Mouse (Mus musculus) heart, postnatal 0 days (tissue): ENCODE measurements around the gene Sh3bp5. TPM values are rescaled to one million over a fixed set of nuclear protein-coding genes. Genes with fewer than 3 reads are reported as not detected.

Source experiments
- ATAC-seq: fragments of 200-750 bp; cut with Nextera tagmentation; 2 replicates; pipeline ENCODE4 v1.8.0; 2017; ENCODE audit warnings: low read depth, moderate number of reproducible peaks, moderate library complexity; ENCODE audit not compliant: insufficient read depth
- DNase-seq: peaks from one replicate; pipeline ENCODE4 v3.0.0-alpha.2; 2016; ENCODE audit warnings: low spot score
- H3K27ac ChIP-seq: fragments of 300-500 bp; sonication (generic); 2 replicates; pipeline ENCODE4 v1.5.1; 2014; ENCODE audit warnings: low read depth, mild to moderate bottlenecking
- H3K27me3 ChIP-seq: fragments of 300-500 bp; sonication (generic); 2 replicates; pipeline ENCODE4 v1.6.1; 2014; ENCODE audit warnings: low read length, mixed read lengths; ENCODE audit not compliant: control insufficient read depth, insufficient read depth
- H3K36me3 ChIP-seq: fragments of 300-500 bp; sonication (generic); replicated peaks from 2 replicates; pipeline ENCODE4 v1.6.1; 2014; ENCODE audit warnings: low read length, mixed read lengths; ENCODE audit not compliant: control insufficient read depth, insufficient read depth
- H3K4me1 ChIP-seq: fragments of 300-500 bp; sonication (generic); 2 replicates; pipeline ENCODE4 v1.6.1; 2014; ENCODE audit warnings: antibody characterized with exemption; ENCODE audit not compliant: control insufficient read depth, insufficient read depth
- H3K4me2 ChIP-seq: fragments of 300-500 bp; sonication (generic); 2 replicates; pipeline ENCODE4 v1.6.1; 2014; ENCODE audit warnings: low read depth, mild to moderate bottlenecking, low read length, moderate library complexity
- H3K4me3 ChIP-seq: fragments of 300-500 bp; sonication (generic); 2 replicates; pipeline ENCODE4 v1.5.1; 2014; ENCODE audit warnings: low read depth, low read length
- H3K9ac ChIP-seq: fragments of 300-500 bp; sonication (generic); replicated peaks from 2 replicates; pipeline ENCODE4 v1.6.1; 2014; ENCODE audit warnings: low read depth, low read length, mixed read lengths
- H3K9me3 ChIP-seq: fragments of 300-500 bp; sonication (generic); replicated peaks from 2 replicates; pipeline ENCODE4 v1.6.1; 2016; ENCODE audit warnings: low read length; ENCODE audit not compliant: control insufficient read depth
- CTCF ChIP-seq: IDR thresholded peaks from 2 replicates; pipeline ENCODE4 v1.5.1; 2016; ENCODE audit warnings: antibody characterized with exemption, control low read depth, low read depth
- EP300 ChIP-seq: IDR thresholded peaks from 2 replicates; pipeline ENCODE4 v1.6.1; 2016; ENCODE audit warnings: antibody characterized with exemption, low read depth
- WGBS: fragments of 180-500 bp; shearing (Covaris S2); extraction: QIAGEN DNeasy Blood & Tissue Kit; methylation state at CpG from one replicate; pipeline ENCODE4 v1.1.7; 2014; 5-methylcytosine and 5-hydroxymethylcytosine counted together
- polyA plus RNA-seq: library from polyadenylated mRNA; unstranded; fragments of >200 nt; fragmentation: Nextera tagmentation; extraction: Ambion mirVana; gene quantifications from 2 replicates; pipeline ENCODE4 v1.2.1, GENCODE M21; 2015
- total RNA-seq: library from RNA; depleted of rRNA; stranded (reverse); fragments of >200 nt; gene quantifications from 2 replicates; pipeline ENCODE4 v1.2.3, GENCODE M21; 2014; ENCODE audit warnings: low replicate concordance

Sh3bp5 gene
- total and polyA plus RNA-seq, 2 experiments from 2014 or later = 10.2 to 43.4 TPM

DNA sequence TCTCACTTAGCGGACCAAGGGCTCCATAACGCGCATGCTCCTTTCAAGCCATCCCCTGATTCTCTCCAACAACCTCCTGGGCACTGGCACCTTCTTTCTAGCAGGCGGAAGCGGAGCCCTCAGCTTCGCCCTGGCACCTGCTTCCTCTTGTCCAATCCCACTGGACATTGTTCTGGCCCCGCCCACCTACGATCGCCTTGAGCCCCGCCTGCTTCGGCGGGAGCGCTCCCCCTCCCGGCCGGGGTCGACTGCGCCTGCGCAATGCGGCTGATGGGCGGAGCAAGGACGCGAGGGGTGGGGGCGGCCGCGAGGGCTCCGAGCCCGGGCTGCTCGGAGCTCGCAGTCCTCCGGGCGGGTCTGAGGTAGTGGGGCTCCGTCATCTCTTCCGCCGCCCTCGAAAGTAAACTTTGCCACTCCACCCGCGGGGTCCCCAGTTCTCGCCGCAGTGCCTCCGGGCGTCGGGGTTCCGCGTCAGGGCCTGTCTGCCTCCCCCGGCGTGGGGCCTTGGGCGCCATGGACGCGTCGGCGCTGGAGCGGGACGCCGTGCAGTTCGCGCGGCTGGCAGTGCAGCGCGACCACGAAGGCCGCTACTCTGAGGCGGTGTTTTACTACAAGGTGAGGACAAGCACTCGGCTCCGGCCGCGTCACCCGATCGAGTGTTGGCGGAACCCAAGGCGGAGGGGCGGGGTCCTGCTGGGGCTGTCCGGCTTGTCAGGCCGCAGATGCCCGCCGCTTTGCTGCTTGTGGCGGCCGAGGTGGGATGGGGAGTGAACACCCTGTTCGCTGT lies 99.3 kb downstream of the Sh3bp5 start, which contains the start of gene Capn7:
Gene Capn7, plus strand, starts transcription at position 270 of the 787 bp plus-strand sequence.
- DNase-seq (peak; percentile 99), ATAC-seq (peak; percentile 97)
- TF ChIP-seq CTCF = peak; percentile 48
- no peak for TF ChIP-seq EP300
- Histone ChIP-seq H3K36me3 (peaks cover 10% of the 10 kb centered on the region), H3K27ac (peak within 1 kb of the TSS; percentile 96), H3K9ac (peak within 1 kb of the TSS; percentile 86), H3K4me1 (peaks cover 7% of the 10 kb centered on the region; the same call in 1 of the 2 replicates), H3K4me3 (peak within 1 kb of the TSS; percentile 83), H3K9me3 (no peaks in the 10 kb centered on the region), H3K4me2 (peak within 1 kb of the TSS; percentile 86), H3K27me3 (no peaks in the 10 kb centered on the region)
- WGBS = under 1% methylated on average over 77 of the region's 78 CpGs

GRCm38 (mm10) chr14:31335765-31336164 lies 100.1 kb downstream of the Sh3bp5 start:
- 0 out of 2 replicates have a peak, but pooled peaks cover under 1% of the 10 kb centered on the region for H3K27me3 ChIP-seq
- peak overlapping the region; percentile 83 for H3K4me3 ChIP-seq
- H3K27ac ChIP-seq = peak overlapping the region; percentile 66
- 54% methylated on average over 3 of the region's 3 CpGs for whole genome bisulfite sequencing
- H3K4me2 ChIP-seq = peak overlapping the region; percentile 86
- H3K9me3 ChIP-seq = no peaks in the 10 kb centered on the region
- no peak for TF ChIP-seq EP300
- TF ChIP-seq CTCF = no peak
- ATAC-seq (no peak), DNase-seq (no peak)
- peaks cover 9% of the 10 kb centered on the region for H3K36me3 ChIP-seq
- peaks cover 7% of the 10 kb centered on the region; the same call in 1 of the 2 replicates for H3K4me1 ChIP-seq
- H3K9ac ChIP-seq = no peak overlapping the region

- DNase-seq (no peak), ATAC-seq (no peak)
- 77% methylated on average over 4 of the region's 4 CpGs for WGBS
- Histone ChIP-seq H3K4me2 (no peak overlapping the region), H3K27ac (no peak overlapping the region), H3K4me1 (peaks cover 4% of the 10 kb centered on the region; the same call in 1 of the 2 replicates), H3K4me3 (no peak overlapping the region), H3K27me3 (0 out of 2 replicates have a peak, but pooled peaks cover 3% of the 10 kb centered on the region), H3K9me3 (no peaks in the 10 kb centered on the region), H3K36me3 (no peaks in the 10 kb centered on the region), H3K9ac (no peak overlapping the region)
- TF ChIP-seq EP300 = no peak
- no peak for TF ChIP-seq CTCF
These were observed 104.9 kb downstream of the Sh3bp5 start for GRCm38 (mm10) chr14:31330957-31331356.

DNA sequence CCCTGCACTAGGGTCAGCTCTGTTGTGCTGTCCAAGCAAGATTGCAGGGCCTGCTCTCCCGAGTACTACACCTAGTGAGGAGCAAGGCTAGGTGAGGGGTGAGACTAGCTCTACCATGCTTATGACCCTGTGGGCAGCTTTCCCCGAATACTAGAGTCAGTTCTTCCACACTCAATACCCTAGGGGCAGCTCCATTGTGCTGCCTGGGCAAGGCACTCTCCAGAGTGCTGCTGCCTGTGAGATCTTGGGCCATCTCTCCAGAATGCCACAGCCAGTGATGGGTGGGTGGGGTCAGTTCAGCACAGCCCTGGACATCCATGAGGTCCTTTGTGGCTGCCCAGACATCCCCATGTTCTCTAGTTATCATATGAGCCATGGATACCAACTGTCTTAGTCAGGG lies 106.1 kb downstream of the Sh3bp5 start:
- Histone ChIP-seq H3K4me2 (no peak overlapping the region), H3K4me3 (no peak overlapping the region), H3K27me3 (0 out of 2 replicates have a peak, but pooled peaks cover 3% of the 10 kb centered on the region), H3K9me3 (no peaks in the 10 kb centered on the region), H3K4me1 (no peaks in the 10 kb centered on the region), H3K36me3 (no peaks in the 10 kb centered on the region), H3K27ac (no peak overlapping the region), H3K9ac (no peak overlapping the region)
- WGBS = 28% methylated on average over 2 of the region's 2 CpGs
- TF ChIP-seq EP300 = no peak
- TF ChIP-seq CTCF = no peak
- no peak for ATAC-seq
- no peak for DNase-seq

DNA sequence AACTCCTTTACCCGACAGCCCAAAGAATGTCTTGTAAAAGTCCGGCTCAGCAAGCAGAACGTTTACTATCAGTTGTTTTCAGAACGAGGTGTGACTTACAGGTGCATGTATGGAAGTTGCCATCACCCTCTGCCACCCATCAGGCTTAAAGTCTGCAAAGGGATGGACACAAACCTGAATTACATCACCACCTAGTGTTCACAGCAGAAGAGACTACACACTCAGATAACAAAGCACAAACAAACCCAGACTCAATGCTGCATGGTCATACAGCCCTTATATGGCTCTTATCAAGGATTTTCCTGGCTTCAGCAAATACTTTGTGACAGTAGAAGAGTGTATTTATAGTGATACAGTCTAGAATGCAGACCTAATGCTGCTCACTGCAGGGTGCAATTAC lies 108.2 kb downstream of the Sh3bp5 start:
- WGBS = 42% methylated on average over 4 of the region's 4 CpGs
- ATAC-seq = peak; percentile 56

More for the DNA sequence above, 108.2 kb downstream of the Sh3bp5 start:
- Histone ChIP-seq H3K4me2 (no peak overlapping the region), H3K4me3 (no peak overlapping the region), H3K9me3 (no peaks in the 10 kb centered on the region), H3K27me3 (0 out of 2 replicates have a peak, but pooled peaks cover 3% of the 10 kb centered on the region), H3K4me1 (0 out of 2 replicates have a peak, but pooled peaks cover 13% of the 10 kb centered on the region), H3K9ac (no peak overlapping the region), H3K27ac (no peak overlapping the region), H3K36me3 (no peaks in the 10 kb centered on the region)
- DNase-seq = peak; percentile 34
- TF ChIP-seq CTCF (peak; percentile 52), EP300 (no peak)
